Mouse (Mus musculus) E14TG2a.4 (cell line): ENCODE measurements around the gene Shld1.

Experiments
- CTCF ChIP-seq: conservative IDR thresholded peaks from 2 replicates; pipeline ENCODE4 v1.5.1; 2014; ENCODE audit warnings: low read length
- NANOG ChIP-seq: IDR thresholded peaks from 2 replicates; pipeline ENCODE4 v1.6.1; 2014; ENCODE audit warnings: borderline replicate concordance, low read length, mixed read lengths
- POU5F1 ChIP-seq: IDR thresholded peaks from 2 replicates; pipeline ENCODE4 v1.6.1; 2014; ENCODE audit warnings: low read length, borderline replicate concordance

GRCm38 (mm10) chr2:132715421-132716070, 28.8 kb downstream of the Shld1 start:
- TF ChIP-seq CTCF (no peak), NANOG (no peak), POU5F1 (no peak)
